Mouse (Mus musculus) common myeloid progenitor, adult 5-6 weeks (primary cell): ENCODE results near the gene Plekha7. TPM values are rescaled to one million over a fixed set of nuclear protein-coding genes. Genes with fewer than 3 reads are reported as not detected.
A peak's percentile ranks its signal among the peaks of the same experiment; 100 is the strongest.

ENCODE experiments used
- ATAC-seq: replicated peaks from 2 replicates; pipeline ENCODE4 v1.8.0; 2016; ENCODE audit warnings: low read depth, mild to moderate bottlenecking, moderate TSS enrichment, inconsistent platforms; ENCODE audit not compliant: poor library complexity, severe bottlenecking
- total RNA-seq: library from RNA; stranded (forward); fragments of 200-1000, 187-1606 nt; gene quantifications from 2 replicates; pipeline ENCODE4 v1.2.3, GENCODE M21; 2017

Gene Plekha7
- total RNA-seq, 1 experiment from 2014 or later: 3.3 TPM

- peak; percentile 86 for ATAC-seq
Measured at GRCm38 (mm10) chr7:116149568-116149967, 158.6 kb downstream of the Plekha7 start.

- ATAC-seq: no peak
Measured at GRCm38 (mm10) chr7:116147114-116147513, 161.1 kb downstream of the Plekha7 start.

- no peak for ATAC-seq
Measured at GRCm38 (mm10) chr7:116145030-116145429, 163.1 kb downstream of the Plekha7 start.

- ATAC-seq: no peak
Measured at GRCm38 (mm10) chr7:116137671-116138070, 170.5 kb downstream of the Plekha7 start.

GRCm38 (mm10) chr7:116137149-116137548 is 171.0 kb downstream of the Plekha7 start:
- ATAC-seq: peak; percentile 62

GRCm38 (mm10) chr7:116134413-116135292 is 173.5 kb downstream of the Plekha7 start:
- ATAC-seq: no peak

GRCm38 (mm10) chr7:116132078-116132477 is 176.1 kb downstream of the Plekha7 start:
- peak; percentile 70 for ATAC-seq

GRCm38 (mm10) chr7:116131390-116131789 is 176.8 kb downstream of the Plekha7 start:
- ATAC-seq: peak; percentile 59

- ATAC-seq: no peak
Measured at GRCm38 (mm10) chr7:116129374-116129773, 178.8 kb downstream of the Plekha7 start.

- no peak for ATAC-seq
Measured at GRCm38 (mm10) chr7:116128286-116128685, 179.9 kb downstream of the Plekha7 start.

GRCm38 (mm10) chr7:116127052-116127451 is 181.1 kb downstream of the Plekha7 start:
- no peak for ATAC-seq

GRCm38 (mm10) chr7:116125671-116126070 is 182.5 kb downstream of the Plekha7 start:
- no peak for ATAC-seq

GRCm38 (mm10) chr7:116124057-116124456 is 184.1 kb downstream of the Plekha7 start:
- no peak for ATAC-seq

GRCm38 (mm10) chr7:116123597-116123985 is 184.6 kb downstream of the Plekha7 start:
- ATAC-seq: no peak

GRCm38 (mm10) chr7:116122981-116123596 is 185.1 kb downstream of the Plekha7 start:
- ATAC-seq: no peak

GRCm38 (mm10) chr7:116121202-116121601 is 187.0 kb downstream of the Plekha7 start:
- ATAC-seq: no peak

- no peak for ATAC-seq
Measured at GRCm38 (mm10) chr7:116120737-116121136, 187.4 kb downstream of the Plekha7 start.

GRCm38 (mm10) chr7:116119306-116119857 is 188.8 kb downstream of the Plekha7 start:
- no peak for ATAC-seq

- no peak for ATAC-seq
Measured at GRCm38 (mm10) chr7:116115991-116116390, 192.2 kb downstream of the Plekha7 start.

- ATAC-seq: no peak
Measured at GRCm38 (mm10) chr7:116115216-116115930, 192.8 kb downstream of the Plekha7 start.
